Mouse (Mus musculus): ENCODE data around the gene Gm17581. TPM values are rescaled to one million over a fixed set of nuclear protein-coding genes. Genes with fewer than 3 reads are reported as not detected.

The Gm17581 gene
- polyA plus RNA-seq, 1 experiment = not detected

- TF ChIP-seq POLR2A (IDR thresholded peaks at IDR 0.05; ENCODE audit: low read depth, low read length) (no peak), CTCF (IDR thresholded peaks at IDR 0.05; ENCODE audit: extremely low read depth, insufficient read depth, insufficient read length, insufficient replicate concordance) (no peak)
- peaks cover 4% of the 10 kb centered on the region for H3K36me3 ChIP-seq (ENCODE audit: control insufficient read depth, insufficient read depth, low read length)
- no peak overlapping the region for H3K27ac ChIP-seq (ENCODE audit: insufficient read depth, low read length)
- no peak for DNase-seq (ENCODE audit: low read depth in 1 of 2, low spot score in 2 of 2)
- 86% methylated on average over 6 of the region's 6 CpGs for WGBS
- H3K4me3 ChIP-seq (ENCODE audit: extremely low read depth, insufficient read depth, insufficient read length) = no peak overlapping the region
- H3K27me3 ChIP-seq (ENCODE audit: control insufficient read depth, insufficient read depth, low read length) = no peaks in the 10 kb centered on the region
- H3K4me1 ChIP-seq (ENCODE audit: control insufficient read depth, insufficient read depth, insufficient read length) = peaks cover 7% of the 10 kb centered on the region; the same call in 1 of the 2 replicates
These were observed 11.1 kb downstream of the Gm17581 start for GRCm38 (mm10) chr2:155724526-155724925.

GRCm38 (mm10) chr2:155724036-155724435, 11.6 kb downstream of the Gm17581 start:
- TF ChIP-seq CTCF (IDR thresholded peaks at IDR 0.05; ENCODE audit: extremely low read depth, insufficient read depth, insufficient read length, insufficient replicate concordance) (no peak), POLR2A (IDR thresholded peaks at IDR 0.05; ENCODE audit: low read depth, low read length) (no peak)
- 77% methylated on average over 5 of the region's 5 CpGs for WGBS
- DNase-seq (ENCODE audit: low read depth in 1 of 2, low spot score in 2 of 2) = no peak
- no peaks in the 10 kb centered on the region for H3K27me3 ChIP-seq (ENCODE audit: control insufficient read depth, insufficient read depth, low read length)
- no peak overlapping the region for H3K4me3 ChIP-seq (ENCODE audit: extremely low read depth, insufficient read depth, insufficient read length)
- H3K4me1 ChIP-seq (ENCODE audit: control insufficient read depth, insufficient read depth, insufficient read length) = peaks cover 7% of the 10 kb centered on the region; the same call in 1 of the 2 replicates
- H3K36me3 ChIP-seq (ENCODE audit: control insufficient read depth, insufficient read depth, low read length) = peaks cover 4% of the 10 kb centered on the region
- H3K27ac ChIP-seq (ENCODE audit: insufficient read depth, low read length) = no peak overlapping the region

GRCm38 (mm10) chr2:155720585-155720984, 15.1 kb downstream of the Gm17581 start:
- Histone ChIP-seq H3K27ac (ENCODE audit: insufficient read depth, low read length) (peak overlapping the region; percentile 52; the same call in 1 of the 2 replicates), H3K4me1 (ENCODE audit: control insufficient read depth, insufficient read depth, insufficient read length) (0 out of 2 replicates have a peak, but pooled peaks cover 5% of the 10 kb centered on the region), H3K36me3 (ENCODE audit: control insufficient read depth, insufficient read depth, low read length) (peaks cover 15% of the 10 kb centered on the region), H3K27me3 (ENCODE audit: control insufficient read depth, insufficient read depth, low read length) (no peaks in the 10 kb centered on the region), H3K4me3 (ENCODE audit: extremely low read depth, insufficient read depth, insufficient read length) (no peak overlapping the region)
- WGBS = 33% methylated on average over 5 of the region's 5 CpGs
- peak; percentile 12 to 14 for DNase-seq (ENCODE audit: low read depth in 1 of 2, low spot score in 2 of 2)
- TF ChIP-seq CTCF (IDR thresholded peaks at IDR 0.05; ENCODE audit: extremely low read depth, insufficient read depth, insufficient read length, insufficient replicate concordance) (no peak), POLR2A (IDR thresholded peaks at IDR 0.05; ENCODE audit: low read depth, low read length) (no peak)

GRCm38 (mm10) chr2:155717082-155717990, 18.3 kb downstream of the Gm17581 start:
- H3K4me1 ChIP-seq (ENCODE audit: control insufficient read depth, insufficient read depth, insufficient read length) = 0 out of 2 replicates have a peak, but pooled peaks cover 5% of the 10 kb centered on the region
- peaks cover 29% of the 10 kb centered on the region for H3K36me3 ChIP-seq (ENCODE audit: control insufficient read depth, insufficient read depth, low read length)
- no peak for DNase-seq (ENCODE audit: low read depth in 1 of 2, low spot score in 2 of 2)
- no peak overlapping the region for H3K4me3 ChIP-seq (ENCODE audit: extremely low read depth, insufficient read depth, insufficient read length)
- TF ChIP-seq CTCF (IDR thresholded peaks at IDR 0.05; ENCODE audit: extremely low read depth, insufficient read depth, insufficient read length, insufficient replicate concordance) = no peak
- TF ChIP-seq POLR2A (IDR thresholded peaks at IDR 0.05; ENCODE audit: low read depth, low read length) = no peak
- H3K27ac ChIP-seq (ENCODE audit: insufficient read depth, low read length) = no peak overlapping the region
- WGBS = 86% methylated on average over 12 of the region's 12 CpGs
- H3K27me3 ChIP-seq (ENCODE audit: control insufficient read depth, insufficient read depth, low read length) = no peaks in the 10 kb centered on the region

- H3K4me3 ChIP-seq (ENCODE audit: extremely low read depth, insufficient read depth, insufficient read length) = no peak overlapping the region
- peaks cover 40% of the 10 kb centered on the region for H3K36me3 ChIP-seq (ENCODE audit: control insufficient read depth, insufficient read depth, low read length)
- TF ChIP-seq POLR2A (IDR thresholded peaks at IDR 0.05; ENCODE audit: low read depth, low read length) (no peak), CTCF (IDR thresholded peaks at IDR 0.05; ENCODE audit: extremely low read depth, insufficient read depth, insufficient read length, insufficient replicate concordance) (no peak)
- no peaks in the 10 kb centered on the region for H3K4me1 ChIP-seq (ENCODE audit: control insufficient read depth, insufficient read depth, insufficient read length)
- H3K27me3 ChIP-seq (ENCODE audit: control insufficient read depth, insufficient read depth, low read length) = no peaks in the 10 kb centered on the region
- H3K27ac ChIP-seq (ENCODE audit: insufficient read depth, low read length) = no peak overlapping the region
- 57% methylated on average over 11 of the region's 11 CpGs for WGBS
- DNase-seq (ENCODE audit: low read depth in 1 of 2, low spot score in 2 of 2) = no peak
These were observed 25.1 kb downstream of the Gm17581 start for GRCm38 (mm10) chr2:155710557-155710956.

- H3K36me3 ChIP-seq (ENCODE audit: control insufficient read depth, insufficient read depth, low read length) = peaks cover 35% of the 10 kb centered on the region
- H3K27ac ChIP-seq (ENCODE audit: insufficient read depth, low read length) = no peak overlapping the region
- H3K4me3 ChIP-seq (ENCODE audit: extremely low read depth, insufficient read depth, insufficient read length) = no peak overlapping the region
- 90% methylated on average over 4 of the region's 4 CpGs for WGBS
- no peaks in the 10 kb centered on the region for H3K27me3 ChIP-seq (ENCODE audit: control insufficient read depth, insufficient read depth, low read length)
- no peak for DNase-seq (ENCODE audit: low read depth in 1 of 2, low spot score in 2 of 2)
- H3K4me1 ChIP-seq (ENCODE audit: control insufficient read depth, insufficient read depth, insufficient read length) = no peaks in the 10 kb centered on the region
- no peak for TF ChIP-seq POLR2A (IDR thresholded peaks at IDR 0.05; ENCODE audit: low read depth, low read length)
- TF ChIP-seq CTCF (IDR thresholded peaks at IDR 0.05; ENCODE audit: extremely low read depth, insufficient read depth, insufficient read length, insufficient replicate concordance) = no peak
These were observed 28.4 kb downstream of the Gm17581 start for GRCm38 (mm10) chr2:155707251-155707650.

- 92% methylated on average over 4 of the region's 4 CpGs for WGBS
- no peaks in the 10 kb centered on the region for H3K4me1 ChIP-seq (ENCODE audit: control insufficient read depth, insufficient read depth, insufficient read length)
- no peak for DNase-seq (ENCODE audit: low read depth in 1 of 2, low spot score in 2 of 2)
- H3K36me3 ChIP-seq (ENCODE audit: control insufficient read depth, insufficient read depth, low read length) = peaks cover 25% of the 10 kb centered on the region
- H3K27ac ChIP-seq (ENCODE audit: insufficient read depth, low read length) = no peak overlapping the region
- TF ChIP-seq POLR2A (IDR thresholded peaks at IDR 0.05; ENCODE audit: low read depth, low read length) (no peak), CTCF (IDR thresholded peaks at IDR 0.05; ENCODE audit: extremely low read depth, insufficient read depth, insufficient read length, insufficient replicate concordance) (no peak)
- H3K4me3 ChIP-seq (ENCODE audit: extremely low read depth, insufficient read depth, insufficient read length) = no peak overlapping the region
- H3K27me3 ChIP-seq (ENCODE audit: control insufficient read depth, insufficient read depth, low read length) = no peaks in the 10 kb centered on the region
These were observed 32.0 kb downstream of the Gm17581 start for GRCm38 (mm10) chr2:155703630-155704029.

Measured in spleen, adult 2 months (tissue).